Mouse (Mus musculus) liver, embryonic 12.5 days (tissue): Measurements from ENCODE around the gene S100a1. TPM values are rescaled to one million over a fixed set of nuclear protein-coding genes. Genes with fewer than 3 reads are reported as not detected.

Source experiments
- ATAC-seq: fragments of 200-750 bp; cut with Nextera tagmentation; 2 replicates; pipeline ENCODE4 v1.8.0; 2017; ENCODE audit warnings: moderate number of reproducible peaks, mild to moderate bottlenecking, moderate library complexity
- H3K27ac ChIP-seq: fragments of 300-500 bp; sonication (generic); 2 replicates; pipeline ENCODE4 v1.5.1; 2016; ENCODE audit warnings: mild to moderate bottlenecking
- H3K27me3 ChIP-seq: fragments of 300-500 bp; sonication (generic); replicated peaks from 2 replicates; pipeline ENCODE4 v1.6.1; 2016; ENCODE audit warnings: mild to moderate bottlenecking, moderate library complexity
- H3K36me3 ChIP-seq: fragments of 300-500 bp; sonication (generic); 2 replicates; pipeline ENCODE4 v1.6.1; 2016; ENCODE audit warnings: mild to moderate bottlenecking, moderate library complexity
- H3K4me1 ChIP-seq: fragments of 300-500 bp; sonication (generic); 2 replicates; pipeline ENCODE4 v1.6.1; 2016
- H3K4me2 ChIP-seq: fragments of 300-500 bp; sonication (generic); 2 replicates; pipeline ENCODE4 v1.6.1; 2016; ENCODE audit warnings: mild to moderate bottlenecking, moderate library complexity
- H3K4me3 ChIP-seq: fragments of 300-500 bp; sonication (generic); 2 replicates; pipeline ENCODE4 v1.5.1; 2016; ENCODE audit warnings: mild to moderate bottlenecking, moderate library complexity
- H3K9ac ChIP-seq: fragments of 300-500 bp; sonication (generic); 2 replicates; pipeline ENCODE4 v1.6.1; 2016; ENCODE audit warnings: mild to moderate bottlenecking, moderate library complexity
- H3K9me3 ChIP-seq: fragments of 300-500 bp; sonication (generic); replicated peaks from 2 replicates; pipeline ENCODE4 v1.6.1; 2016; ENCODE audit warnings: mild to moderate bottlenecking, moderate library complexity
- WGBS: fragments of 180-500 bp; shearing (Covaris S2); methylation state at CpG from one replicate; pipeline ENCODE4 v1.1.7; 2016; ENCODE audit not compliant: insufficient replicate concordance; 5-methylcytosine and 5-hydroxymethylcytosine counted together
- polyA plus RNA-seq: library from polyadenylated mRNA; unstranded; fragments of >200 nt; fragmentation: Nextera tagmentation; extraction: Ambion mirVana; gene quantifications from 2 replicates; pipeline ENCODE4 v1.2.1, GENCODE M21; 2016

The S100a1 gene
- 13.2 and 15.0 TPM in 2 replicates for polyA plus RNA-seq

DNA sequence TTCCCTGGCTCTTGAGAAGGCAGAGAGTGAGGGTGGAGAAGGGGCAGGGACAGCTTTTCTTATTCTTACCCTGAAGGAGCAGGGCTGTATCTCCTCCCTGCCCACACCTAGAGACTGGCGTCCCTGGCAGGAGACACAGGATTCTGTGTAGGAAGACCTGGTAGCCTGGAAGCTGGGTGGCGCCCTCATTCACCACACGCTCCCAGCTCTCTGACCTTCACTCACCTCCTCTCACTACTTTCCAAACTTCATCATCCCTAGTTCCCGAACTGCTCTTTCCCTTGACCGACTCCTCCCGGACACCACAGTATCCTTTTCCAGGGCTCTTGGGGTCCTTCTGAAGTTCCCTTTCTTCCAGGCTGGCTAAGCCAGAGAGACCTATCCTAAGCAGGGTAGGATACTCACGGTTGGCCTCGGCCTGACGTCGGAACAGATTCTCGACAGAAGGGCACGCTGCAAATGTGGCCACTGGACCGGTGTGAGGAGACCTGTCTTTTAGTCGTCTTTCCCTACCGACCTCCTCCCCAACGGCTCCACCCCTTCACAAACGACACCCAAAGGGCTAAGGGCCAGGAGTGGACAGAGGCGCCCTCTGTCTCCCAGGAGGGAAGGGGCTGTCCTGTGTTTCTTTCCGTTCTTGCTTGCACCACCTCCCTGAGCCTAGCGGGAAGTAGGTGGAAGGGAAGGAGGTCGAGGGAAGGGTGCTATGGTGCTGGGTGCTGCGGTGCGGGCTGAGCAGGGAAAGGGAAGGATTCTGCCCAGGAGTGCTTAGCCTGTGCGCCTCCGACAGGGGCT, at the start of gene S100a1, which contains the start of gene S100a13:
S100a1 (minus strand) TSS at position 597 of the 795 bp plus-strand sequence.
S100a13 (plus strand) TSS at position 640 of the 795 bp plus-strand sequence.
- Histone ChIP-seq H3K27me3 (peaks cover 23% of the 10 kb centered on the region), H3K4me2 (peak within 1 kb of the TSS; percentile 95), H3K4me1 (peaks cover 34% of the 10 kb centered on the region), H3K27ac (peak within 1 kb of the TSS; percentile 17; the same call in 1 of the 2 replicates), H3K36me3 (peaks cover 5% of the 10 kb centered on the region; the same call in 1 of the 2 replicates), H3K9ac (peak within 1 kb of the TSS; percentile 68), H3K4me3 (peak within 1 kb of the TSS; percentile 61), H3K9me3 (no peaks in the 10 kb centered on the region)
- 3% methylated on average over 25 of the region's 25 CpGs for WGBS
- ATAC-seq, result peak; percentile 51

- H3K36me3 ChIP-seq, result no peaks in the 10 kb centered on the region
- no peak within 1 kb of the TSS for H3K4me3 ChIP-seq
- no peak within 1 kb of the TSS for H3K4me2 ChIP-seq
- H3K27me3 ChIP-seq, result no peaks in the 10 kb centered on the region; the same call in 1 of the 2 replicates
- no peak within 1 kb of the TSS for H3K9ac ChIP-seq
- no peaks in the 10 kb centered on the region for H3K4me1 ChIP-seq
- 55% methylated on average over 6 of the region's 6 CpGs for WGBS
- H3K27ac ChIP-seq, result no peak within 1 kb of the TSS
- no peak for ATAC-seq
- no peaks in the 10 kb centered on the region for H3K9me3 ChIP-seq
These were observed 45.9 kb upstream of the S100a1 start, which contains the start of gene S100a3 for GRCm38 (mm10) chr3:90560008-90560628. TSS of gene S100a3 (plus strand) at chr3:90560578.

GRCm38 (mm10) chr3:90555954-90556353, 41.8 kb upstream of the S100a1 start:
- Histone ChIP-seq H3K4me2 (no peak overlapping the region), H3K9ac (no peak overlapping the region), H3K9me3 (no peaks in the 10 kb centered on the region), H3K36me3 (no peaks in the 10 kb centered on the region), H3K4me3 (no peak overlapping the region), H3K4me1 (no peaks in the 10 kb centered on the region), H3K27ac (no peak overlapping the region), H3K27me3 (0 out of 2 replicates have a peak, but pooled peaks cover 4% of the 10 kb centered on the region)
- 60% methylated on average over 5 of the region's 5 CpGs for WGBS
- no peak for ATAC-seq

DNA sequence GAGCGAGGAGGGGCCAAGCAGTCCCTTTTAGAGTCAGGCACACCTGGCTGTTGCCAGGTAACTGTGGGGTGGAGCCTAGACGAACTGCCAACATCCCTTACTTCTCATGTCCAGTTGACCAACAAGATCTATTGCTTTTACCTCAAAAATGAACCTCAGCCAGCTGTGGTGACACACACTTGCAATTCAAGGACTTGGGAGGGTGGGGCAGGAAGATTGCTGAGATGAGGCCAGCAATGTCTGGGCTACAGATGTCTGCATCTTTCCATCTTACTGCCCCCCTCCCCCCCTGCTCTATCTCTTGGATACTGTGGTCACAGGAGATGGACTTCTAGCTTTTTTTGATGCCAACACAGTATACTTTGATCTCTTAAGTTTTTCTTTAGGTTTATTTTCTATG, 38.0 kb upstream of the S100a1 start:
- Histone ChIP-seq H3K9me3 (no peaks in the 10 kb centered on the region), H3K9ac (no peak overlapping the region), H3K4me1 (no peaks in the 10 kb centered on the region), H3K4me2 (no peak overlapping the region), H3K4me3 (no peak overlapping the region), H3K27ac (no peak overlapping the region), H3K27me3 (0 out of 2 replicates have a peak, but pooled peaks cover 4% of the 10 kb centered on the region), H3K36me3 (no peaks in the 10 kb centered on the region)
- no peak for ATAC-seq
- 67% methylated on average over 2 of the region's 2 CpGs for WGBS

DNA sequence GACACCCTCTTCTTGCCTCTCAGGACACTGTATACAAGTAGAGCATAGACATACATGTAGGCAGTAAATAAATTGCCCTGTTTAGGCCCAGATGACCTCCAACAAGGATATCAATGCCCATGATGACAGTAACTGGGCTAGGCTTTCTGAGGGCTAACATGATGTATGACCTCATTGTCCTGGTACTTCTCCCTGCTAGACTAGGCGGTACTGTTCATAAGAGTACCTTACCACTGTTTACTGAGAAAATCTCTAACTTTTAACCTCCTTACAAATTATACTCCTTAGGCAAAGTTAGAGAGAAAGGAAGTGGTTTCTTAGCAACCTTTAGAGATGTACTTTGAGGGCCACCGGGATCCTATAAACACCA, 36.2 kb upstream of the S100a1 start:
- Histone ChIP-seq H3K27ac (no peak overlapping the region), H3K4me3 (no peak overlapping the region), H3K4me2 (no peak overlapping the region), H3K27me3 (0 out of 2 replicates have a peak, but pooled peaks cover 4% of the 10 kb centered on the region), H3K4me1 (no peaks in the 10 kb centered on the region), H3K36me3 (no peaks in the 10 kb centered on the region), H3K9ac (no peak overlapping the region), H3K9me3 (no peaks in the 10 kb centered on the region)
- WGBS, result 75% methylated on average over 2 of the region's 2 CpGs
- ATAC-seq, result no peak

DNA sequence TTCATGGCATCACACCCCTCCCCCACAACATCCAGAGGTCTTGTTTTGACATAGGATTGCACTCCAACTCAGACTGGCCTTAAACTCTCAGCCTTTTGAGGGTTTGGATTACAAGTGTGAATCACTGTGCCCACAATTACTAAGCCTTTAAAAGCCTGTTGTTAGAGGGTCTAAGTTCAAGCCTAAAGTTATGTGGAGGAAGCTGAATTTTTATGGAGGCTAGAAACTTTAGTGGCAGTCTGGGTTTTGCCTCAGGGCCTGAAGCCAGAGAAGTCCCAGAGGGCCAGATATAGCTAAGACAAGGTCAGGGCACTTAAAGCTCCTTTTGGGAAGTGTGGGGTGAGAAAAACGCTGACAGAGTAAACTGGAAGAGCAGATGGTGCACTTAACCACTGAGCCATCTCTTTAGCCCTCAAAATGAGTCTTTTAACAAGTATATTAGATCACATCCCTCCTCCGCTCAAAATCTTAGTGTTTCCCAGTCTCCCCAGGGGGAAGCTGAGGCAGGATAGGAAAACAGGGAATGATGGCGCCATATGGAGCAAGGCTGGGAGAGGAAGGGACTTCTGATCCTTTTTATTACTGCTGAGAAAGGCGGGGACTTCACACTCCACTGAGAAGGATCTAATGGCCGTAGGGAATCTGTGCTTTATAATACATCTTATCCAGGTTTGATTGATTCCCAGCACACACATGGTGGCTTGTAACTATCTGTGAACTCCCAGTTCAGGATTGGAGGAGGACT, 35.7 kb upstream of the S100a1 start:
- H3K4me1 ChIP-seq, result no peaks in the 10 kb centered on the region
- H3K9me3 ChIP-seq, result no peaks in the 10 kb centered on the region
- no peak overlapping the region for H3K4me3 ChIP-seq
- H3K27ac ChIP-seq, result no peak overlapping the region
- H3K36me3 ChIP-seq, result no peaks in the 10 kb centered on the region
- H3K9ac ChIP-seq, result no peak overlapping the region
- 53% methylated on average over 5 of the region's 5 CpGs for WGBS
- no peak overlapping the region for H3K4me2 ChIP-seq
- no peak for ATAC-seq
- 0 out of 2 replicates have a peak, but pooled peaks cover 4% of the 10 kb centered on the region for H3K27me3 ChIP-seq

DNA sequence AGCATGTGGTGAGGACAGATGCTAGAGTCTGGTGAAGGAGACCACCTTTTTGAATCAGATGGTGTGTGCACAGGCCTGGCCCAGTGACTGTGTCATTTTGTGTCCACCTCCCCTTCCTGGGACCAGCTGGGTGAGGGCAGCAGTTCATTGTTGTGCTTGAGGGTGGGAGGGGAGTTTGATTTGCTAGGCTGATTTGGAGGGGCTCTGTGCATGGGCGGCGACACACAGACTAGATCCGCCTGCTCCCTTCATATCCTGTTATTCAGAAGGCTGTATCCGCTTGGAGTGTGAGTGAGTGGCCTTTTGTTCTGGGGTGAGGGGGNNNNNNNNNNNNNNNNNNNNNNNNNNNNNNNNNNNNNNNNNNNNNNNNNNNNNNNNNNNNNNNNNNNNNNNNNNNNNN, 26.7 kb upstream of the S100a1 start:
- H3K4me3 ChIP-seq, result no peak overlapping the region
- no peaks in the 10 kb centered on the region for H3K36me3 ChIP-seq
- ATAC-seq, result no peak
- H3K27ac ChIP-seq, result no peak overlapping the region
- H3K9me3 ChIP-seq, result no peaks in the 10 kb centered on the region
- 61% methylated on average over 4 of the region's 4 CpGs for WGBS
- no peak overlapping the region for H3K9ac ChIP-seq
- peaks cover 18% of the 10 kb centered on the region; the same call in 1 of the 2 replicates for H3K27me3 ChIP-seq
- H3K4me1 ChIP-seq, result no peaks in the 10 kb centered on the region; the same call in 1 of the 2 replicates
- no peak overlapping the region for H3K4me2 ChIP-seq

DNA sequence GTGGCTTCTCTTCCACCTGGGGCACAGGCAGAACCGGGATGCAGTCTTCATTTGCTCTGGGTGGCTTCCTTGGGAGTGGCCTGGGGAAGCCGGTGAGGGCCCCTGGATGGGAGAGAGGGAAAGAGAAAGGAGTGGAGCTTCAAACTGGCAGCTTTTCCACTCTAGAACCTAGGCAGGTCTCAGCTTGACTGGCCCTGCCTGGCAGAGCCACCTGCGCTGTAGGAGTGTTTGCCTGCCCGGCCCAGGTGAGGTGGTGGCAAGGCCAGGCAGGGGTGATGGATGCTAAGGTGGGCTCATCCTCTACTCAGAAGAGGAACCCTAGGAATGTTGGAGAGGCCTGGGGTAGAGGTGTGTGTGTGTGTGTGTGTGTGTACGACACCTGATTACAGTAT, 23.7 kb upstream of the S100a1 start:
- Histone ChIP-seq H3K36me3 (no peaks in the 10 kb centered on the region), H3K27me3 (peaks cover 21% of the 10 kb centered on the region; the same call in 1 of the 2 replicates), H3K4me1 (no peaks in the 10 kb centered on the region; the same call in 1 of the 2 replicates), H3K4me2 (peak overlapping the region; percentile 9), H3K9me3 (no peaks in the 10 kb centered on the region), H3K27ac (no peak overlapping the region), H3K9ac (no peak overlapping the region), H3K4me3 (0 out of 2 replicates have a peak overlapping the region, but pooled peaks have one; percentile 13)
- ATAC-seq, result peak; percentile 8; the same call in 1 of the 2 replicates
- WGBS, result 58% methylated on average over 5 of the region's 5 CpGs

DNA sequence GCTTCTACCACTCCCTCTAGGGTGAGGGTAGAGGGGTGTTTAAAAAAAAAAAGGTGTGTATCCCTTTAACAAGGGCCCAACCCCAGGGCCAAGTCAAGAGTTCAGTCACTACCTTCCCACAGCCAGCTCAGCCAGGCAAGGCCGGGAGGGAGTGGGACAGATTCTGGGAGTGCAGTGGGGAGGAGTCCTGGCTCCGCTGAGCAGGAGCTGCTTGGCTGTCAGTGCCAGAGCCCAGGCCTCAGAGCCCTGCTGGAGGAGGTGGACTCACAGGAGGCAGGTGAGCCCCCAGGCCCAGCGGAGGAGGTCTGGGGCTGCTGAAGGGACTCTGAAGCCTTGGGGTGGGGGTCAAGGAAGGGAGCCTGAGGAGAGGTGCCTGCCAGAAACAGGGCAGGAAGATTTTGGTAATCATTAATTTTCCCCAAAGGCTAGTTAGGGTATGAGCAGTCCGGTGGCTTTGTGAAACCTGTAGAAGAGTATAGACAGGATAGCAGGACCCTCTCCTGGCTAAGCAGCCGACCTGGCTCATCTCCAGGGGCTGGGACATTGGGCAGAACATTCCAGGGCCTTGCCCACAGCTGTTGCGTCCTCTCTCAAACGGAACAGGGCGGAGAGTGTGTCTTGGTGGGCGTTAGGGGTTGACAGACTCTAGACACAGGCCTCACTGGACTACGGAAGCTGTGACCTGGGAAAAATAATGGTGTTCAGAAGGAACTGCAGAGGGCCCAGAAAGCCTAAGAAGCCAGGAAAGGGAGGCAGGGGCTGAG, 23.1 kb upstream of the S100a1 start, which contains the start of gene S100a16:
S100a16 (plus strand) TSS at position 114 of the 764 bp plus-strand sequence.
- Histone ChIP-seq H3K27me3 (peaks cover 21% of the 10 kb centered on the region; the same call in 1 of the 2 replicates), H3K27ac (no peak within 1 kb of the TSS), H3K9me3 (no peaks in the 10 kb centered on the region), H3K4me3 (peak within 1 kb of the TSS; percentile 13; the same call in 1 of the 2 replicates), H3K4me1 (no peaks in the 10 kb centered on the region; the same call in 1 of the 2 replicates), H3K36me3 (no peaks in the 10 kb centered on the region), H3K9ac (no peak within 1 kb of the TSS), H3K4me2 (peak within 1 kb of the TSS; percentile 9)
- ATAC-seq, result peak; percentile 65
- 47% methylated on average over 10 of the region's 10 CpGs for WGBS

DNA sequence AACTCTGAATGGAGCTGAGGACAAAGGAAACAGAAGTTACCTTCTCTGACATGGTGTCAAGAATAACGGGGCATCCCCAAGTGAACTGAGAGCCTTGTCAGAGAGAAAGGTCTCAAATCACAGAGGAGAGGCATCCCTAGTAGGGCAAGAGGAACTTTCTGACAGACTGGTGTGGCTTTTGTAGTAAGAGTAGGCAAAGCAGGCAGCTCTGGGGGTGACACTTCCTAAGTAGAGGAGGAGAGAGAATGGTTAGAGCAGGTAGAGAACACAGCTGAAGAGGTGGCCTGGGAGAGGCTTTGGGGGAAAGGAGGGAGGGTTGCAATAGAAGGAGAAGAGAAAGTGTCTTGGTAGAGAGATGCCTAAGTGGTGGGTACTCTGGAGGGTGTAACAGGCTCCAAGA, 21.3 kb upstream of the S100a1 start:
- Histone ChIP-seq H3K27me3 (peaks cover 21% of the 10 kb centered on the region; the same call in 1 of the 2 replicates), H3K27ac (no peak overlapping the region), H3K9ac (no peak overlapping the region), H3K9me3 (no peaks in the 10 kb centered on the region), H3K4me1 (no peaks in the 10 kb centered on the region; the same call in 1 of the 2 replicates), H3K4me3 (no peak overlapping the region), H3K4me2 (no peak overlapping the region), H3K36me3 (no peaks in the 10 kb centered on the region)
- ATAC-seq, result no peak
- WGBS, result 52% methylated on average over 1 of the region's 1 CpGs

- H3K4me3 ChIP-seq, result no peak overlapping the region
- H3K27ac ChIP-seq, result no peak overlapping the region
- WGBS, result 59% methylated on average over 5 of the region's 5 CpGs
- peaks cover 2% of the 10 kb centered on the region; the same call in 1 of the 2 replicates for H3K27me3 ChIP-seq
- H3K9me3 ChIP-seq, result no peaks in the 10 kb centered on the region
- no peak overlapping the region for H3K9ac ChIP-seq
- H3K4me1 ChIP-seq, result no peaks in the 10 kb centered on the region
- H3K36me3 ChIP-seq, result no peaks in the 10 kb centered on the region
- H3K4me2 ChIP-seq, result no peak overlapping the region
- no peak for ATAC-seq
These were observed 17.5 kb upstream of the S100a1 start for GRCm38 (mm10) chr3:90531713-90532112.
